Mouse (Mus musculus) colon, adult 2 months (tissue): ENCODE results near the gene Uspl1. TPM values are rescaled to one million over a fixed set of nuclear protein-coding genes. Genes with fewer than 3 reads are reported as not detected.

Source experiments
- polyA plus RNA-seq: library from polyadenylated mRNA; depleted of rRNA; stranded (reverse); fragments of >200 nt; gene quantifications from 2 replicates; pipeline ENCODE4 v1.2.3, GENCODE M21; 2012; rRNA removed

Gene Uspl1
- 4.7 and 6.2 TPM in 2 replicates for polyA plus RNA-seq

DNA sequence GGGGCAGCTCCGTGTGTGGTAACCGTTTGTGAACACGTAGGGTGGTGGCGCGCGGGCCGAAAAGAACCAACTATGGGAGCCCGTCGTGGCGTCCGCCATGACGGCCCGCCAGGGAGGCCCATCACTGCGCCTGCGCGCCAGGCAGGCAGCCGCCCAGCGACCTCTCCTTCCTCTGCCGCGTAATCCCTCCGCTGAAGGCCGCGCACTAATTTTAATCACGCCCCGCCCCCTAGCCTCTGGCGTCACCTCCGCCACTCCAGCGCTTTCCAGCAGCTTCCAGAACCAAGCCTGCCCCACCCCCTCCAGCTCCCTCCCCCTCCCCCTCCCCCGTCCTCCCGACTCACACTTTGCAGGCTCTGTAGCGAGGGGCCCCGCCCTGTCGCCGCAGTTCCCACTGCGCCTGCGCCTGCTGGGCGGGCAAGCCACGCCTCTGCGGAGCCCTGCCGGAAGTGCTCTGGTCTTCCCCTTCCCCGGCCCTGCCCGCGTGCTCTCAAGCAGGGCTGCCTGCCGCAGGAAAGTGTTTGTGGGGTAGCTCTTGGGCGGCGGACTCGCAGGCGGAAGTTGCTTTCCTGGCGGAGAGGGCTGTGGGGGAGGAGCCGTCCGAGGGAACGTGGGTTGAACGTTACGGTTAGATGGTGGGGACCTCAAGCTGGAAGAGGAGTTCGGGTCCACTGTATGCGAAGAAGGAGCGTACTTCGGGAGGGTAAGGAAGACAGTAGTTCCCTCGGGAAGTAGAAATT is at the start of gene Uspl1, which contains the start of gene Hmgb1:
Gene Uspl1, plus strand, starts transcription at position 247 of the 740 bp plus-strand sequence.
Gene Hmgb1, minus strand, starts transcription at position 386 of the 740 bp plus-strand sequence.

DNA sequence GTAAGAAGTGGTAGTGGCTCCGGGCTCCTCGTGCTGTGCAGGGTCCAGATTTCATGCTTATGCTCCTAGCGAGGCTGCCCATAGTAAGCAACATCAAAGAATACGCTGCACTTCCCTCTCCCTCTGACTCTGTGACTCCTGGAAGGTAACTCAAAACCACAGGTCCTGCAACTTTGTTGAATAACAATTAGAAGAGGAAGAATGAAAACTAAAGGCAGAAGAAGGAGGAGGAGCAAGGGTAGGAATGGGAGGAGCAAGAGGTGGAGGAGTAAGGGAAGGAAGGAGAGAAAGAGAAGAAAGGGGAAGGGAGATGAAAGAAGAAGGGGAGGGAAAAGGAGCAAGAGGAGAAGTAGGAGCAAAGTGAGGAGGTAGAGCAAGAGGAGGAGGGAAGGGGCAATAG is 80.3 kb downstream of the Uspl1 start, which contains the start of gene Alox5ap:
Gene Alox5ap, plus strand, starts transcription at position 363 of the 400 bp plus-strand sequence.

Other genes starting within 250 kb of the Uspl1 start
- gene Gm42791, start 189.2 kb upstream of the Uspl1 start, polyA plus RNA-seq: not detected in 2 replicates
- 20.4 and 36.1 TPM in 2 replicates for gene Hmgb1, start 139 bp downstream of the Uspl1 start, polyA plus RNA-seq
- 13.0 and 14.8 TPM in 2 replicates for gene Alox5ap, start 80.4 kb downstream of the Uspl1 start, polyA plus RNA-seq
- gene Medag, start 227.4 kb downstream of the Uspl1 start, polyA plus RNA-seq: 4.3 and 7.3 TPM in 2 replicates